Mouse (Mus musculus) kidney, embryonic 14.5 days (tissue): ENCODE measurements around the gene Cd33. TPM values are rescaled to one million over a fixed set of nuclear protein-coding genes. Genes with fewer than 3 reads are reported as not detected.

ENCODE experiments used
- ATAC-seq: fragments of 200-750 bp; cut with Nextera tagmentation; 2 replicates; pipeline ENCODE4 v1.8.0; 2017; ENCODE audit warnings: moderate number of reproducible peaks, mild to moderate bottlenecking, moderate TSS enrichment, moderate library complexity; ENCODE audit not compliant: low FRiP score, low TSS enrichment
- H3K27ac ChIP-seq: fragments of 300-500 bp; sonication (generic); 2 replicates; pipeline ENCODE4 v1.5.1; 2014; ENCODE audit warnings: low read depth, mild to moderate bottlenecking, low read length, moderate library complexity, mixed read lengths
- H3K27me3 ChIP-seq: fragments of 300-500 bp; sonication (generic); 2 replicates; pipeline ENCODE4 v1.6.1; 2014; ENCODE audit warnings: mild to moderate bottlenecking, low read length; ENCODE audit not compliant: control insufficient read depth, insufficient read depth
- H3K36me3 ChIP-seq: fragments of 300-500 bp; sonication (generic); 2 replicates; pipeline ENCODE4 v1.6.1; 2014; ENCODE audit warnings: low read length, mixed read lengths; ENCODE audit not compliant: control insufficient read depth, insufficient read depth
- H3K4me1 ChIP-seq: fragments of 300-500 bp; sonication (generic); 2 replicates; pipeline ENCODE4 v1.6.1; 2014; ENCODE audit warnings: low read length, mixed read lengths; ENCODE audit not compliant: control insufficient read depth, insufficient read depth
- H3K4me2 ChIP-seq: fragments of 300-500 bp; sonication (generic); replicated peaks from 2 replicates; pipeline ENCODE4 v1.6.1; 2014; ENCODE audit warnings: low read depth, mild to moderate bottlenecking, low read length
- H3K4me3 ChIP-seq: fragments of 300-500 bp; sonication (generic); 2 replicates; pipeline ENCODE4 v1.5.1; 2014; ENCODE audit warnings: mild to moderate bottlenecking, low read length
- H3K9ac ChIP-seq: fragments of 300-500 bp; sonication (generic); 2 replicates; pipeline ENCODE4 v1.6.1; 2014; ENCODE audit warnings: low read depth, mild to moderate bottlenecking, low read length, moderate library complexity
- H3K9me3 ChIP-seq: fragments of 300-500 bp; sonication (generic); 2 replicates; pipeline ENCODE4 v1.6.1; 2016; ENCODE audit warnings: low read length; ENCODE audit not compliant: control insufficient read depth
- WGBS: fragments of 180-500 bp; shearing (Covaris S2); extraction: QIAGEN DNeasy Blood & Tissue Kit; methylation state at CpG from one replicate; pipeline ENCODE4 v1.1.7; 2014; 5-methylcytosine and 5-hydroxymethylcytosine counted together
- polyA plus RNA-seq: library from polyadenylated mRNA; unstranded; fragments of >200 nt; fragmentation: Nextera tagmentation; extraction: Ambion mirVana; gene quantifications from 2 replicates; pipeline ENCODE4 v1.2.1, GENCODE M21; 2014

Cd33 gene
- 0.85 and 1.7 TPM in 2 replicates for polyA plus RNA-seq

DNA sequence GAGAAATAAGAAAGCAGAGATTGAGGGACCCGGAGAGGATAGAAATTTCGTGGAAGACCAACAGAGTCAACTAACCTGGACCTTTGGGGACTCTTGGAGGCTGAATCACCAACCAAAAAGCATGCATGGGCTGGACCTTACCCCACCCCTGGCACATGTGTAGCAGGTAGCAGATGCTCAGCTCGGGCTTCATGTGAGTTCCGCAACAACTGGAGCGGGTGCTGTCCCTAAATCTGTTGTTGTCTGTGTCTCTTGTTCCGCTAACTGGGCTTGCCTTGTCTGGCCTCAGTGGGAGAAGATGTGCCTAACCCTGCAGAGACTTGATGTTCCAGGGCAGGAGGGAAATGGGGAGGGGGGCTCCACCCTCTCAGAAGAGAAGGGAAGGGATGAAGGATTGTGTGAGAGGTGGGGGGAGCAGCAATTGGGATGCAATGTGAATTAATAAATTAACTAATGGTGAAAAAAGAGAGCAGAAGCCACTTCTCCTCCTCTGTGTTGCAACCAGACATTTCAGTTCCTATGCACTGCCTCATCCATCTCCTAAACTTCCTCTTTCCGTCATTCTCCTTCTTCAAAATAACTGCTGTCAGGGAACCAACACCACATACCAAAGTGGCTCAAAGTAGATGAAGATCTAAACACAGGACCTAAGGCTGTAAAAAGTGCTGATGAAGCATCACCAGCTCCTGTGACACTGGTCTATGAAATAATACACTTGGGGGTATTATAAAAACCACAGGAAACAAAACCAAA is at the start of gene Cd33:
Gene Cd33, minus strand, starts transcription at position 204 of the 753 bp plus-strand sequence.
- Histone ChIP-seq H3K27ac (no peak within 1 kb of the TSS), H3K4me1 (no peaks in the 10 kb centered on the region), H3K9me3 (no peaks in the 10 kb centered on the region), H3K27me3 (no peaks in the 10 kb centered on the region), H3K9ac (no peak within 1 kb of the TSS), H3K4me2 (no peak within 1 kb of the TSS), H3K4me3 (no peak within 1 kb of the TSS), H3K36me3 (no peaks in the 10 kb centered on the region)
- no peak for ATAC-seq
- WGBS, result 87% methylated on average over 7 of the region's 7 CpGs

GRCm38 (mm10) chr7:43584790-43585189 is 40.6 kb upstream of the Cd33 start:
- Histone ChIP-seq H3K27ac (no peak overlapping the region), H3K4me3 (no peak overlapping the region), H3K9ac (no peak overlapping the region), H3K9me3 (no peaks in the 10 kb centered on the region), H3K36me3 (peaks cover 58% of the 10 kb centered on the region), H3K4me1 (peaks cover 6% of the 10 kb centered on the region), H3K27me3 (no peaks in the 10 kb centered on the region), H3K4me2 (no peak overlapping the region)
- no peak for ATAC-seq
- 96% methylated on average over 5 of the region's 5 CpGs for WGBS

DNA sequence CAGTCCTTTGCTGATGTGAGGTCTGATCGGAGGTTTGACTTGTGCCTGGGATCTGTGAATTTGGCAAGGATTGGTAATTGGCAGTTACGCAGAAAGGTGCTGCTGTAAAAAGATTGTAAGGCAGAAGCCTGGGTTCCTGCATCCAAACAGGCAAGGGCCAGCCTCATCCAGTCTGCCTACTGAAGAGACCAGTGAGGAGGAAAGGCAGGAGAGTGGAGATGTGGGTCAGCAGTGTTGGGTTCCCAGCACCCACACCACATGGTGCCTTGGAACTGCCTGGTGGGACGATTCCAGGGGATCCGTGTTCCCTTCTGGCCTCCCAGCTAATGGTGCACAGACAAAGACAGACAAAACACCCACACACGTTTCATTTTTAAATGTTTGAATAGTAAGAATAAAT is 36.3 kb upstream of the Cd33 start:
- H3K4me2 ChIP-seq, result peak overlapping the region; percentile 61
- peak overlapping the region; percentile 75; the same call in 1 of the 2 replicates for H3K9ac ChIP-seq
- H3K27ac ChIP-seq, result no peak overlapping the region
- peak overlapping the region; percentile 70 for H3K4me3 ChIP-seq
- H3K9me3 ChIP-seq, result no peaks in the 10 kb centered on the region
- H3K4me1 ChIP-seq, result peaks cover 6% of the 10 kb centered on the region
- ATAC-seq, result no peak
- H3K27me3 ChIP-seq, result no peaks in the 10 kb centered on the region
- H3K36me3 ChIP-seq, result peaks cover 17% of the 10 kb centered on the region
- 71% methylated on average over 5 of the region's 5 CpGs for WGBS

DNA sequence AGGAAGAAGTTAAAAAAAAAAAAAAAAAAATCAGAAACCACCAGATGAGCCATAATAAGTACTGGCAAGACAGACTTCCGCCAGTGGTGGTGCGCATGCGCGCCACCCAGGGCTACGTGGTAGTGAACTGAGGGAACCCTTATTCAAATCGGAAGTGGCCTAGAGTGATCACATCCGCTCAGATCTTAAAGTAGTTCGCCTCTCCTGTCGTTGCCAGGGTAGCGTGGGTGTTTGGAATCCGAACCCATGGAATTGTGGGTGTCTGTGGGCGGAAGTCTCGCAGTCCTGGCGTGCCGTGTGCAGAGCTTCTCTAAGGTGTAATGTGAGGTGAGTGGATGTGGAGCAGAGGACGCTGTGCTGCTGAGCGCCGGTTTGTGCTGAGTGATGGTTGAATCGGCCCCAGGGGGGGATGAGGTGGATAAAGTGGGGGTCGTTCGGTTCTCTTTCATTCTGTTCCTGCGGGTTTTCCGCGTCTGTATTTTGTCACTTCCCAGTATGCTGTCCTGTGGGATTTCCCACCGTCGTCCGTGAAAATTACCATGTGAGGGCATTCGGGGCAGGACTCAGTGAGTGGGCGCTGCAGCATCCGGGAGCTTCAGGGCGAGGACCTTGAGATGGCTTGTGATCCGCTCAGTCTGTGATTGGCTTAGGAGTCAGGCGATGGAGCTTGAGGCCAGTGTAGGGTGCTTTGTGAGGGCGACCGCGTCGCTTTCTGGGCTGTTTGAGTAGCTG is 35.4 kb upstream of the Cd33 start, which contains the start of gene Zfp719:
Gene Zfp719, plus strand, starts transcription at position 171 of the 732 bp plus-strand sequence.
- peaks cover 6% of the 10 kb centered on the region for H3K4me1 ChIP-seq
- peak within 1 kb of the TSS; percentile 70 for H3K4me3 ChIP-seq
- peak within 1 kb of the TSS; percentile 61 for H3K4me2 ChIP-seq
- H3K9me3 ChIP-seq, result no peaks in the 10 kb centered on the region
- WGBS, result under 1% methylated on average over 37 of the region's 37 CpGs
- ATAC-seq, result peak; percentile 97
- peaks cover 14% of the 10 kb centered on the region for H3K36me3 ChIP-seq
- peak within 1 kb of the TSS; percentile 75 for H3K9ac ChIP-seq
- H3K27ac ChIP-seq, result peak within 1 kb of the TSS; percentile 79
- no peaks in the 10 kb centered on the region for H3K27me3 ChIP-seq

GRCm38 (mm10) chr7:43571216-43571615 is 27.0 kb upstream of the Cd33 start:
- Histone ChIP-seq H3K27me3 (no peaks in the 10 kb centered on the region), H3K4me1 (no peaks in the 10 kb centered on the region), H3K36me3 (peaks cover 56% of the 10 kb centered on the region), H3K9ac (no peak overlapping the region), H3K4me2 (no peak overlapping the region), H3K27ac (no peak overlapping the region), H3K4me3 (no peak overlapping the region), H3K9me3 (no peaks in the 10 kb centered on the region)
- WGBS, result 94% methylated on average over 2 of the region's 2 CpGs
- ATAC-seq, result no peak

DNA sequence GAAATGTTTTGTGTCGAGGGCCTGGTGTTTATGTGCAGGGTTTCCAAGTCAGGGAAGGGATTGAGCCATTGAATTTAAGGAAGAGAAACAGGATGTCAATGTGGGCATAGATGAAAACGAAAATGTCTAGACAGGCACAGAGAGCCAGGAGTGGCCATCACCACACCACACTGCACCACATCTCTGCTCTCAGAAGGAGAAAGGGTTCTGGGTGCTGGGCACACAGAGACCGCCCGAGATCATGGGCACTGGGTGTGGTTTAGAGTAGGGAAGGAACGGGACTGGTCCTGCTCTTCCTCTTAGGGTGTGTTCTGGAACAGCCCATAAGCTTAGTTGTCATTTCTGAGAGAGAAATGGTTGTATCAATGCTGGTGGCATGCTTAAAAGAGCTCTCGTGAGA is 19.1 kb upstream of the Cd33 start:
- peak overlapping the region; percentile 69 for H3K4me2 ChIP-seq
- peaks cover 19% of the 10 kb centered on the region; the same call in 1 of the 2 replicates for H3K36me3 ChIP-seq
- H3K9ac ChIP-seq, result no peak overlapping the region
- 64% methylated on average over 6 of the region's 6 CpGs for WGBS
- no peak overlapping the region for H3K27ac ChIP-seq
- ATAC-seq, result no peak
- peaks cover 7% of the 10 kb centered on the region; the same call in 1 of the 2 replicates for H3K4me1 ChIP-seq
- peak overlapping the region; percentile 78; the same call in 1 of the 2 replicates for H3K4me3 ChIP-seq
- H3K9me3 ChIP-seq, result no peaks in the 10 kb centered on the region
- no peaks in the 10 kb centered on the region for H3K27me3 ChIP-seq

- H3K27ac ChIP-seq, result peak overlapping the region; percentile 87; the same call in 1 of the 2 replicates
- peak overlapping the region; percentile 74 for H3K9ac ChIP-seq
- H3K4me3 ChIP-seq, result peak overlapping the region; percentile 78
- H3K9me3 ChIP-seq, result no peaks in the 10 kb centered on the region
- peak overlapping the region; percentile 69 for H3K4me2 ChIP-seq
- no peaks in the 10 kb centered on the region for H3K27me3 ChIP-seq
- peaks cover 7% of the 10 kb centered on the region; the same call in 1 of the 2 replicates for H3K4me1 ChIP-seq
- 1% methylated on average over 10 of the region's 10 CpGs for WGBS
- ATAC-seq, result 0 out of 2 replicates have a peak, but pooled peaks have one; percentile 9
- peaks cover 12% of the 10 kb centered on the region; the same call in 1 of the 2 replicates for H3K36me3 ChIP-seq
Observed at GRCm38 (mm10) chr7:43562651-43563070, 18.4 kb upstream of the Cd33 start.

- H3K27ac ChIP-seq, result peak within 1 kb of the TSS; percentile 87
- no peaks in the 10 kb centered on the region for H3K9me3 ChIP-seq
- H3K4me2 ChIP-seq, result peak within 1 kb of the TSS; percentile 69
- peak within 1 kb of the TSS; percentile 74 for H3K9ac ChIP-seq
- WGBS, result under 1% methylated on average over 27 of the region's 27 CpGs
- H3K4me3 ChIP-seq, result peak within 1 kb of the TSS; percentile 78
- no peaks in the 10 kb centered on the region for H3K27me3 ChIP-seq
- ATAC-seq, result peak; percentile 92
- H3K4me1 ChIP-seq, result peaks cover 7% of the 10 kb centered on the region; the same call in 1 of the 2 replicates
- H3K36me3 ChIP-seq, result peaks cover 7% of the 10 kb centered on the region; the same call in 1 of the 2 replicates
Observed at GRCm38 (mm10) chr7:43562006-43562633, 17.9 kb upstream of the Cd33 start, which contains the start of gene Zfp658. Gene Zfp658, plus strand, starts transcription at chr7:43562256.
